Mouse (Mus musculus) liver, embryonic 14.5 days (tissue): Measurements from ENCODE around the gene Ncor1.

Experiments
- CTCF ChIP-seq: IDR thresholded peaks from 2 replicates; pipeline ENCODE4 v1.5.1; 2016; ENCODE audit warnings: antibody characterized with exemption, low read depth, control low read depth
- EP300 ChIP-seq: IDR thresholded peaks from 2 replicates; pipeline ENCODE4 v1.6.1; 2016; ENCODE audit warnings: antibody characterized with exemption, low read depth

DNA sequence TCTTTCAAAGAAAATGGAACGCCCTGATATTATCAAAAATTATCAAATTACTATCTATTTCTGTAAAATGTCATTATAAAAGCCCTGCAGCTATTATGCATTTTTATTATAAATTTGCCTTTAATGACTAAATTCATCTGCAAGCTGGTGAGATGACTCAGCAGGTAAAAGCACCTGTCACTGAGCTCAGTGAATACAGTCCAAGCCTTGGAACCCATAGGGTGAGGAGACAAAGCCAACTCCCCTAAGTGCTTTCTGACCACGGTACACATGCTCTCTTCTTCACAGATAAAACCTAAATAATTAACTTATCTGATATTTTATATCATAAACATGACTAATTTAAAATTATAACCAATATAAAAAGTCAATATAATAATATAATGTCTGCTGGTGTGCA is 86.6 kb downstream of the Ncor1 start:
- TF ChIP-seq CTCF (no peak), EP300 (no peak)
